Mouse (Mus musculus) adrenal gland, postnatal 4 days (tissue): Measurements from ENCODE around the gene Pllp. TPM values are rescaled to one million over a fixed set of nuclear protein-coding genes. Genes with fewer than 3 reads are reported as not detected.

ENCODE experiments used
- DNase-seq, 2 experiments: peaks; one replicate each; pipeline ENCODE4 v3.0.0; 2021 to 2022; ENCODE audit warnings: low spot score in 2 of 2, mixed read lengths in 2 of 2
- total RNA-seq, 2 experiments: library from RNA; stranded (reverse); gene quantifications; 2 replicates each; pipeline ENCODE4 v1.2.3; 2021

Pllp gene
- total RNA-seq, 2 experiments from 2014 or later = 3.3 to 4.1 TPM

- peak; percentile 93 to 95 for DNase-seq
These were observed 8.0 kb upstream of the Pllp start for GRCm38 (mm10) chr8:94703972-94704668.

GRCm38 (mm10) chr8:94702844-94703813, 7.1 kb upstream of the Pllp start:
- peak; percentile 29 to 57 for DNase-seq

- no peak for DNase-seq
These were observed 6.1 kb upstream of the Pllp start for GRCm38 (mm10) chr8:94702156-94702555.

- DNase-seq = no peak
These were observed 4.4 kb upstream of the Pllp start for GRCm38 (mm10) chr8:94700421-94700935.

GRCm38 (mm10) chr8:94699366-94699765, 3.3 kb upstream of the Pllp start:
- no peak for DNase-seq

GRCm38 (mm10) chr8:94697956-94698355, 1.9 kb upstream of the Pllp start:
- DNase-seq = peak in 1 of 2 experiments; percentile 0

GRCm38 (mm10) chr8:94696566-94696965, 488 bp upstream of the Pllp start:
- no peak for DNase-seq

- DNase-seq = no peak
These were observed 611 bp downstream of the Pllp start for GRCm38 (mm10) chr8:94695341-94695993.

GRCm38 (mm10) chr8:94694701-94695100, 1.4 kb downstream of the Pllp start:
- DNase-seq = no peak

- DNase-seq = no peak
These were observed 10.1 kb downstream of the Pllp start for GRCm38 (mm10) chr8:94685953-94686352.

- no peak for DNase-seq
These were observed 11.8 kb downstream of the Pllp start for GRCm38 (mm10) chr8:94684287-94684686.

- no peak for DNase-seq
These were observed 13.2 kb downstream of the Pllp start for GRCm38 (mm10) chr8:94682732-94683524.

GRCm38 (mm10) chr8:94680414-94680813, 15.7 kb downstream of the Pllp start:
- DNase-seq = no peak

- no peak for DNase-seq
These were observed 17.5 kb downstream of the Pllp start for GRCm38 (mm10) chr8:94678582-94678981.

GRCm38 (mm10) chr8:94675923-94676322, 20.2 kb downstream of the Pllp start:
- DNase-seq = no peak

GRCm38 (mm10) chr8:94674384-94674783, 21.7 kb downstream of the Pllp start:
- DNase-seq = no peak

- DNase-seq = peak; percentile 85 to 86
These were observed 29.4 kb downstream of the Pllp start, which contains the start of gene Arl2bp for GRCm38 (mm10) chr8:94666456-94667308. Arl2bp (plus strand) TSS chr8:94666600.

- no peak for DNase-seq
These were observed 31.4 kb downstream of the Pllp start for GRCm38 (mm10) chr8:94664722-94665121.

GRCm38 (mm10) chr8:94660418-94660817, 35.7 kb downstream of the Pllp start:
- DNase-seq = no peak

GRCm38 (mm10) chr8:94658031-94658430, 38.0 kb downstream of the Pllp start:
- DNase-seq = no peak
